Mouse (Mus musculus) heart, adult 2 months (tissue): Measurements from ENCODE around the gene Sf3b4. TPM values are rescaled to one million over a fixed set of nuclear protein-coding genes. Genes with fewer than 3 reads are reported as not detected.
"Not testable (repeated sequence)": the region's sequence is repeated elsewhere in the genome, so short reads cannot be mapped to it uniquely, and the experiment has no call there.

Experiments used
- DNase-seq, 2 experiments: peaks; one replicate each; pipeline ENCODE4 v3.0.0; 2021
- H3K27ac ChIP-seq: fragments of 200-600 bp; 2 replicates; pipeline ENCODE4 v1.8.1; 2022
- H3K27me3 ChIP-seq: fragments of 200-500 bp; 2 replicates; pipeline ENCODE4 v1.6.1; 2012; ENCODE audit warnings: mild to moderate bottlenecking, low read length, inconsistent platforms, mixed read lengths; ENCODE audit not compliant: control insufficient read depth, insufficient read depth
- H3K36me3 ChIP-seq: fragments of 200-500 bp; 2 replicates; pipeline ENCODE4 v1.6.1; 2012; ENCODE audit warnings: low read length, inconsistent platforms; ENCODE audit not compliant: control insufficient read depth, insufficient read depth
- H3K4me1 ChIP-seq: fragments of 200-500 bp; 2 replicates; pipeline ENCODE4 v1.6.1; 2011; ENCODE audit warnings: low read length; ENCODE audit not compliant: control insufficient read depth, insufficient read depth
- H3K4me3 ChIP-seq: fragments of 200-600 bp; 2 replicates; pipeline ENCODE4 v1.8.1; 2022
- H3K79me2 ChIP-seq: fragments of 200-500 bp; replicated peaks from 2 replicates; pipeline ENCODE4 v1.6.1; 2012; ENCODE audit warnings: mild to moderate bottlenecking, inconsistent platforms, low read length, moderate library complexity, mixed read lengths; ENCODE audit not compliant: control insufficient read depth, insufficient read depth
- H3K9ac ChIP-seq: fragments of 200-500 bp; 2 replicates; pipeline ENCODE4 v1.6.1; 2012; ENCODE audit warnings: low read depth, mild to moderate bottlenecking, control low read depth, inconsistent platforms, low read length, mixed read lengths
- CTCF ChIP-seq: fragments of 200-600 bp; IDR thresholded peaks from 2 replicates; pipeline ENCODE4 v1.8.1; 2022; ENCODE audit warnings: antibody characterized with exemption, mild to moderate bottlenecking, moderate library complexity
- EP300 ChIP-seq: fragments of 200-500 bp; IDR thresholded peaks from 2 replicates; pipeline ENCODE4 v1.6.1; 2011; ENCODE audit warnings: low read depth, low read length, control low read depth; ENCODE audit not compliant: insufficient read depth
- POLR2A ChIP-seq: fragments of 200-500 bp; IDR thresholded peaks from 2 replicates; pipeline ENCODE4 v1.6.1; 2011; ENCODE audit warnings: mild to moderate bottlenecking, low read depth, low read length, control low read depth; ENCODE audit not compliant: insufficient read depth
- WGBS: fragments of 180-500 bp; shearing (Covaris S2); methylation state at CpG from one replicate; pipeline ENCODE4 v1.1.7; 2018; 5-methylcytosine and 5-hydroxymethylcytosine counted together
- intact Hi-C: fragments of 180-260 bp; cut with DNase I; formaldehyde crosslinking; loops from one replicate; pipeline ENCODE4 v1.15.1; 2025
- polyA plus RNA-seq: library from polyadenylated mRNA; depleted of rRNA; stranded (reverse); fragments of >200 nt; gene quantifications from 2 replicates; pipeline ENCODE4 v1.2.3, GENCODE M21; 2012
- total RNA-seq, 2 experiments: library from RNA; stranded (reverse); gene quantifications; 2 replicates each; pipeline ENCODE4 v1.2.3; 2021

Sf3b4 gene
- total and polyA plus RNA-seq, 3 experiments, result 15.7 to 23.0 (median 16.5) TPM

DNA sequence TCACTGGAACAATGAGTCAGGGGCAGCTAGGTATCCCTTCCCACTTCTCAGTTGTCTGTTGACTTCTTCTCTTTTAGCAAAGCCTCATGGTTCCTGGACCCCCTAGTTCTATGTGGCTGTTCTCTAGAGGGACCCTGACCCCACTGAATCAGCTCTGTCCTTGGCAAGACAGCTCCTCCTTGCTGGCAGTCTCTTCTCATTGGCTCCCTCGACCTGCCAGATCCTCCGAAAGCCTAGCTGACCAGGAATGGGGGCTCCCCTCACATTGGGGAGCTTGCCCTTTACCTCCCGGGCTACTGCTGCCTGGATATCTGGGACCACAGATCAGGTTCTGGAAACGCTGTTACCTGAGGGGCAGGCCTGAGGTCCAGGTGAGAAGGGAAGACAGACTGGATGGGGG is 1.9 kb upstream of the Sf3b4 start:
- H3K36me3 ChIP-seq, result peaks cover 11% of the 10 kb centered on the region
- intact Hi-C loops, result no loop called here
- H3K27me3 ChIP-seq, result no peaks in the 10 kb centered on the region
- peak overlapping the region; percentile 96 for H3K27ac ChIP-seq
- H3K4me1 ChIP-seq, result peaks cover 9% of the 10 kb centered on the region
- H3K79me2 ChIP-seq, result no peaks in the 10 kb centered on the region; the same call in 1 of the 2 replicates
- WGBS, result 82% methylated on average over 4 of the region's 4 CpGs
- no peak for DNase-seq
- no peak overlapping the region for H3K9ac ChIP-seq
- H3K4me3 ChIP-seq, result no peak overlapping the region
- TF ChIP-seq POLR2A (no peak), EP300 (no peak), CTCF (no peak)

DNA sequence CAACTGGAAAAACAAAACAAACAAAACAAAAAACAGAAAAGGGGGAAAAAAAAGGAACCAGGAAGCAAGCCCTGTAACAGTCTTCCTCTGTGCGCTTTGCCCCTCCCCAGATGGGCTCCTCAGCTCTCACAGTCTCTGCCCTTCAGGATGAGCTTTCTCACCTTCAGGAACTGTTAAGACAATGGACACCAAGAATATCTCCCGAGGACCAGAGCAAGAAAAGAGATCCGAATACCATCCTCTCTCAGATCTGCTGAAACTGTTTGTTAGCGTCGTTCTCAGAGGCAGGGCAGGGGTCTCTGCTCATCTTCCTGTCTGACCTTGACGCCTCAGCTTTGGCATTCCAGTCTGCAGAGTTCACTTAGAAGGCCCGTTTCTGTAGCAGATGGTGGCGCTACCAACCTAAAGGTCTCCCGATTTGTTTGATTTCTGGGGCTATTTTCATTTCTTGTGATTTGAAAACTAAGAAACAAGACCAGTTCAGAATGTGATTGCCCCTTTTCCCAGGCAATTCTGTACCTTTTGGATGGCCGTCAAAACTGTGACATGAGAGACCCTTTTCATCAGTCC is 1.1 kb upstream of the Sf3b4 start:
- 39% methylated on average over 10 of the region's 10 CpGs for WGBS
- Histone ChIP-seq H3K4me3 (peak overlapping the region; percentile 96), H3K79me2 (no peaks in the 10 kb centered on the region; the same call in 1 of the 2 replicates), H3K27ac (peak overlapping the region; percentile 96), H3K4me1 (peaks cover 9% of the 10 kb centered on the region), H3K36me3 (peaks cover 12% of the 10 kb centered on the region), H3K9ac (peak overlapping the region; percentile 91; the same call in 1 of the 2 replicates), H3K27me3 (no peaks in the 10 kb centered on the region)
- TF ChIP-seq POLR2A (no peak), EP300 (no peak), CTCF (no peak)
- intact Hi-C loops, result no loop called here
- DNase-seq, result no peak

DNA sequence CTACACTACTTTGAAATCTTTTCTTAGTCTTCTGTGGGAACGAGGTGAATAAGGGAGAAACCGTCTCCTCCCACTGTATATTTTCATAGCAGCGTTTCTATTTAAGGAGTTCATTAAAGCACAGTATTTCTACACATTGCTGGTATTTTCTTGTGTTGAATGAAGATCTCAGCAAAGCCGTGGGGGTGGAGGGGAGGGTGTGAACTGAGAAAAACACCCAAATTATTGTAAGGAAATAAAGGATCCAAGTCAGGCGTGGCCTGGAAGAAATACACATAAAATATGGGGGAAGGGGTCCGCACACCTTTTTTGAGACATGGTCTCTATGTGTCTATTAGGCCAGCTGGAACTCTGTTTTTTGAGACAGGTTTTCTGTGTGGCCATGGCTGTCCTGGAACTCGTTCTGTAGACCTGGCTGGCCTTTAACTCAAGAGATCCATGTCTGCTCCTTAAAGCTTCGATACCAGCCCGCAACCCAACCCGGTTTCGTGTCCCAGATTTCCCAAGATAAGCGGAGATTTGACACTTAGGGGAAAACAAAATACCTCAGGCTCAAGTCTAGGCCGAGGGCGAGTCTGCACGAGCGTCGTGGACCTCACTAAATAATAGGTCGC is 442 bp upstream of the Sf3b4 start:
- Histone ChIP-seq H3K36me3 (peaks cover 14% of the 10 kb centered on the region), H3K4me3 (peak overlapping the region; percentile 96), H3K27me3 (no peaks in the 10 kb centered on the region), H3K4me1 (peaks cover 9% of the 10 kb centered on the region), H3K9ac (peak overlapping the region; percentile 91), H3K27ac (peak overlapping the region; percentile 96), H3K79me2 (no peaks in the 10 kb centered on the region; the same call in 1 of the 2 replicates)
- no peak for TF ChIP-seq EP300
- TF ChIP-seq POLR2A, result no peak
- TF ChIP-seq CTCF, result no peak
- WGBS, result 8% methylated on average over 18 of the region's 18 CpGs
- intact Hi-C loops, result no loop called here
- DNase-seq, result no peak

DNA sequence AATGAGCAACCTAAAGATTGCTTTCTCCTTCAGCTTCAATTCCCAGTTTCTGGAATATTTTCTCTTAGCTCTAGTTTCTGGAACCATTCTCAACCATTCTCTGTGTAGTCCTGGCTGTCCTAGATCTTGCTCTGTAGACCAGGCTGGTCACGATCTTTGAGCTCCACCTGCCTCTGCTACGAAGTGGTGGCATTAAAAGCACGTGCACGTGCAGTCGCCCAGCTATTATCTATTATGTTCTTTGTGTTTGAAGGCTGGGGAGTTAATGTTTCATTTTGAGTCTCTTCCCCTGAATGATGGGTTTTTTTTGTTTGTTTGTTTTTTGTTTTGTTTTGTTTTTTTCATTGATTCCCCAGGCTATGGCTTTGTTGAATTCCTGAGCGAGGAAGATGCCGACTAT is 1.1 kb downstream of the Sf3b4 start:
- whole genome bisulfite sequencing, result 35% methylated on average over 7 of the region's 7 CpGs

DNA sequence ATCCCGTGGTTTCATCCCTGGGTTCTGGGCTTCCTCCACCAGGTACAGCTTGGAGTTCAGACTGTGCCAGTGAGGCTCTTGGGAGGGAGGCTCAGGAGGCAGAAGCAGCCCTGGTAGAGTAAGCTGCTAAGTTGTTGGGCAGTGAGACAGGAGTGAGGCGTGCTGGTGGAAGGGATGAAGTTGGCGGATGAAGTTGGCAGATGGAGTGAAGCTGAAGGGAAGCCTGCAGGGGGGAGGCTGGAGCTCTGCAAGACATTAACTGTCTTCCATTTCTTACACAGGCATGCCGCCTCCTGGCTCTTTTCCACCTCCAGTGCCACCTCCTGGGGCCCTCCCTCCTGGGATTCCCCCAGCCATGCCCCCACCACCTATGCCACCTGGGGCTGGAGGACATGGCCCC is 1.9 kb downstream of the Sf3b4 start:
- not testable (repeated sequence) for DNase-seq, H3K79me2 ChIP-seq, H3K4me1 ChIP-seq, H3K9ac ChIP-seq, H3K4me3 ChIP-seq, H3K27me3 ChIP-seq, H3K27ac ChIP-seq
- H3K36me3 ChIP-seq, result peaks cover 14% of the 10 kb centered on the region
- intact Hi-C loops, result loop anchor here (2.0 kb wide), 1 partner anchor 45 kb away; the partner anchor contains the start of genes Bola1 and Hist2h2ab
- 82% methylated on average over 4 of the region's 4 CpGs for WGBS

More for the DNA sequence above, 1.1 kb downstream of the Sf3b4 start:
- H3K9ac ChIP-seq, result no peak overlapping the region; the same call in 1 of the 2 replicates
- peak overlapping the region; percentile 96 for H3K4me3 ChIP-seq
- no peak for DNase-seq
- TF ChIP-seq EP300, result no peak
- TF ChIP-seq POLR2A, result no peak
- no peak for TF ChIP-seq CTCF
- no peak overlapping the region for H3K27ac ChIP-seq
- H3K27me3 ChIP-seq, result no peaks in the 10 kb centered on the region
- H3K4me1 ChIP-seq, result peaks cover 7% of the 10 kb centered on the region
- intact Hi-C loops, result no loop called here
- peaks cover 14% of the 10 kb centered on the region for H3K36me3 ChIP-seq
- H3K79me2 ChIP-seq, result no peaks in the 10 kb centered on the region; the same call in 1 of the 2 replicates

DNA sequence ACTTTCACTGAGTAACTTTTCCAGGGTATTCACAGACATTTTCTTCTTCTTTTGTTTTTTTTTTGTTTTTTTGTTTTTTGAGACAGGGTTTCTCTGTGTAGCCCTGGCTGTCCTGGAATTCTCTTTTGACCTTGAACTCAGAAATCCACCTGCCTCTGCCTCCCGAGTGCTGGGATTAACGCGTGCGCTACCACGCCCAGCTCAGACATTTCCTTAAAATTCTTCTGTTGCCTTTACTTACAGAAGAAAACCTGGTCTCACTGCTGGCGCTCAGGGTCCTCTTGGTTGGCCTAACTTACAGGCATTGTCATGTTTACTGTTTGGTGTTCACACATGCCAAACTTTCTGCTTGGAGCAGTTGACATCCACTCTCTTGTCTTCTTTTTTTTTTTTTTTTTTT is 3.1 kb downstream of the Sf3b4 start:
- Histone ChIP-seq H3K79me2 (no peaks in the 10 kb centered on the region; the same call in 1 of the 2 replicates), H3K4me1 (peaks cover 8% of the 10 kb centered on the region), H3K27me3 (no peaks in the 10 kb centered on the region), H3K9ac (no peak overlapping the region), H3K4me3 (no peak overlapping the region), H3K36me3 (peaks cover 14% of the 10 kb centered on the region), H3K27ac (no peak overlapping the region)
- intact Hi-C loops, result loop anchor here (2.0 kb wide), 1 partner anchor 44 kb away; the partner anchor contains the start of genes Bola1 and Hist2h2ab
- no peak for DNase-seq
- TF ChIP-seq POLR2A, result no peak
- no peak for TF ChIP-seq CTCF
- no peak for TF ChIP-seq EP300
- 88% methylated on average over 6 of the region's 6 CpGs for WGBS
